Mouse (Mus musculus) erythroblast, embryonic 14.5 days (primary cell): ENCODE data around the gene Tmem243. TPM values are rescaled to one million over a fixed set of nuclear protein-coding genes. Genes with fewer than 3 reads are reported as not detected.

Source experiments
- H3K27me3 ChIP-seq: 2 replicates; pipeline ENCODE4 v1.6.1; 2012; ENCODE audit warnings: inconsistent platforms; ENCODE audit not compliant: control insufficient read depth
- H3K36me3 ChIP-seq: 2 replicates; pipeline ENCODE4 v1.6.1; 2012; ENCODE audit warnings: mild to moderate bottlenecking, inconsistent platforms; ENCODE audit not compliant: control insufficient read depth
- H3K4me1 ChIP-seq: 2 replicates; pipeline ENCODE4 v1.6.1; 2012; ENCODE audit warnings: inconsistent platforms; ENCODE audit not compliant: control insufficient read depth
- H3K4me3 ChIP-seq: replicated peaks from 2 replicates; pipeline ENCODE3; 2012; ENCODE audit warnings: moderate library complexity, mild to moderate bottlenecking, inconsistent platforms
- H3K9me3 ChIP-seq: 2 replicates; pipeline ENCODE4 v1.6.1; 2012; ENCODE audit warnings: low read length, inconsistent platforms, mixed read lengths; ENCODE audit not compliant: control insufficient read depth
- GATA1 ChIP-seq: IDR thresholded peaks from 2 replicates; pipeline ENCODE4 v1.6.1; 2012; ENCODE audit warnings: low read length, inconsistent platforms, mixed read lengths
- TAL1 ChIP-seq: IDR thresholded peaks from 3 replicates; pipeline ENCODE4 v1.6.1; 2012; ENCODE audit warnings: low read length, inconsistent platforms, mixed read lengths
- polyA plus RNA-seq: library from polyadenylated mRNA; stranded (reverse); fragments of >175 nt; gene quantifications from 2 replicates; pipeline ENCODE4 v1.2.3, GENCODE M21; 2012

Gene Tmem243
- polyA plus RNA-seq, 1 experiment, result 0.14 TPM

DNA sequence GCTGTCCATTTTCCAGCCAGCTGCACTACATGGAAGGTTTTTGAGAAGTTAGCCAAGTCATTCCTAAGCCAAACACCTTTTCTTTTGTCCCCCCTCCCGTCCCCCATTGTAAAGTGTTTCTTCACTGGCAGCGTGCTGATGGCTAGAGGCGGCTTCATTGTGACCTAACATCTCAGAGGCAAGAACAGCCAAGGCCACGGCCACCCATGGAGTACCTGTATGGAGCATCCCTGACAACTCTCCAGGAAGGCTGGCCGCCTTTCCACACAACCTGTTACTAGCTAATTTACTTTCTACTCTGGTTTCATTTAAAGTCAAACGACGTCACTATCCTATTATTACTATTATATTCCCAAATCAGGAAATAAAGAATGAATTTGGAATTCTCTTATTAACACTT is 31.3 kb downstream of the Tmem243 start:
- Histone ChIP-seq H3K9me3 (no peaks in the 10 kb centered on the region), H3K4me1 (no peaks in the 10 kb centered on the region), H3K36me3 (peaks cover 62% of the 10 kb centered on the region), H3K27me3 (no peaks in the 10 kb centered on the region), H3K4me3 (no peak overlapping the region)
- TF ChIP-seq GATA1, result no peak
- no peak for TF ChIP-seq TAL1

DNA sequence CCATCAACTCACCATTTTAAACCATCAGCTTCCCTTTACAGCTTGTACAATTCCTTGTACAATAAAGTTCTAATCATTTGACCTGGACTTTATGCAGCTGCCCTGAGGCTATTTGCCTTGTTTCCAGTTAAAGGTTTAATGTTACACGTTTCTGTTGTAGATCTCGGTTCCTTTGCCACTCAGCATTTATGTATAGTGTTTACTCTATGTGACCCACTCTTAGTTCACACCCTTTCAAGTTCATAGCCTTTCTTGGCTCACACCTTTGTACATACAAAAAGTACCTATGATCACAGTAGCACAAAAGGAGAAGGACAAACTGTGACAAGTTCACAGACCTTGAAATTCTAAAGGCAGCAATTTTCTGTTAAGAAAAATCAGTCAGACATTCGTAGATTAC is 35.1 kb downstream of the Tmem243 start:
- H3K4me1 ChIP-seq, result no peaks in the 10 kb centered on the region
- no peaks in the 10 kb centered on the region for H3K9me3 ChIP-seq
- H3K4me3 ChIP-seq, result no peak overlapping the region
- H3K27me3 ChIP-seq, result no peaks in the 10 kb centered on the region
- TF ChIP-seq GATA1, result no peak
- TF ChIP-seq TAL1, result no peak
- peaks cover 56% of the 10 kb centered on the region for H3K36me3 ChIP-seq

DNA sequence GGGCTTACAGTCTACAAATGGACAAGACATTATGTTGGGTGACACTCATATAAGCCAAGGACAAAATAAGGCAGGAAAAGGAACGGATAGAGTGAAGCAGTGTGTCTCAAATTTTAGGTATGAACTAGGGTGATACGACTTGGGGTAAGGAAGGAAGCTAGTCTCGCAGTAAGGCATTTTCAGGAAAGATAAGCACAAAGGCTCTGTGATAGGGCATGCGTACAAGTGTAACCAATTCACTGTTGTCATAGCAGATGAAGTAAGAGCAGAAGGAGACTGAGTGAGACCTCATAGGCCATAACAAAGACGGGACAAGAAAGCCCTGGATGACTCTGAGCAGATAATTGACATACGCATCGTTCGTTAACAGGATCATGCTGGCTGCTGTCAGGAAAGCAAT is 40.3 kb downstream of the Tmem243 start:
- peaks cover 49% of the 10 kb centered on the region for H3K36me3 ChIP-seq
- H3K9me3 ChIP-seq, result no peaks in the 10 kb centered on the region
- no peak overlapping the region for H3K4me3 ChIP-seq
- peaks cover 4% of the 10 kb centered on the region for H3K4me1 ChIP-seq
- TF ChIP-seq TAL1 (no peak), GATA1 (no peak)
- no peaks in the 10 kb centered on the region for H3K27me3 ChIP-seq

GRCm38 (mm10) chr5:9142376-9142775 is 41.9 kb downstream of the Tmem243 start:
- H3K4me3 ChIP-seq, result no peak overlapping the region
- no peaks in the 10 kb centered on the region for H3K27me3 ChIP-seq
- no peaks in the 10 kb centered on the region for H3K9me3 ChIP-seq
- TF ChIP-seq TAL1 (no peak), GATA1 (no peak)
- peaks cover 42% of the 10 kb centered on the region for H3K36me3 ChIP-seq
- peaks cover 4% of the 10 kb centered on the region for H3K4me1 ChIP-seq

- TF ChIP-seq GATA1 (no peak), TAL1 (no peak)
- Histone ChIP-seq H3K4me1 (no peaks in the 10 kb centered on the region), H3K27me3 (no peaks in the 10 kb centered on the region), H3K9me3 (no peaks in the 10 kb centered on the region), H3K36me3 (peaks cover 37% of the 10 kb centered on the region), H3K4me3 (no peak overlapping the region)
These were observed 48.9 kb downstream of the Tmem243 start for GRCm38 (mm10) chr5:9149273-9149850.

DNA sequence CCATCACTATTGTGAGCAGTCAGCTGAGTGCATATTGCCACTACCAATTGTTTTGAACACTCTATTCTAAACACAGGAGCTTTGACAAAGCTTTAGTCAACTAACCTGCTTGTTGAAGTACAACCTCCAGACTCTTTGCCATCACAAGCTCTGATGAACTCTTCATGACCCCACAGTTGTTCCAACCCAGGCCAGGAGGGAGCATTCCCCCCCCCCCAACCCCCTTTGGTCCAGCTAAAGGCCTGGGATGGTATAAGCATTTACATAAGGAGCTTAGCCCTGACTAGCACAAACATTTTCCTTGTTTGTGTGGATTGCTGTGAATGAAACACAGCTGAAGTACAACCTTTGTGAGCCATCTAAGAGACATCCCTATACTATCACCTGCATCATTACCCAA is 56.3 kb downstream of the Tmem243 start:
- H3K9me3 ChIP-seq, result no peaks in the 10 kb centered on the region
- H3K4me3 ChIP-seq, result no peak overlapping the region
- no peaks in the 10 kb centered on the region for H3K27me3 ChIP-seq
- TF ChIP-seq GATA1, result no peak
- no peak for TF ChIP-seq TAL1
- peaks cover 4% of the 10 kb centered on the region for H3K36me3 ChIP-seq
- peaks cover 6% of the 10 kb centered on the region for H3K4me1 ChIP-seq

- H3K9me3 ChIP-seq, result no peaks in the 10 kb centered on the region
- no peaks in the 10 kb centered on the region for H3K27me3 ChIP-seq
- no peak overlapping the region for H3K4me3 ChIP-seq
- no peak for TF ChIP-seq TAL1
- H3K36me3 ChIP-seq, result peaks cover 3% of the 10 kb centered on the region
- H3K4me1 ChIP-seq, result peaks cover 9% of the 10 kb centered on the region
These were observed 56.9 kb downstream of the Tmem243 start for GRCm38 (mm10) chr5:9157336-9157735.

DNA sequence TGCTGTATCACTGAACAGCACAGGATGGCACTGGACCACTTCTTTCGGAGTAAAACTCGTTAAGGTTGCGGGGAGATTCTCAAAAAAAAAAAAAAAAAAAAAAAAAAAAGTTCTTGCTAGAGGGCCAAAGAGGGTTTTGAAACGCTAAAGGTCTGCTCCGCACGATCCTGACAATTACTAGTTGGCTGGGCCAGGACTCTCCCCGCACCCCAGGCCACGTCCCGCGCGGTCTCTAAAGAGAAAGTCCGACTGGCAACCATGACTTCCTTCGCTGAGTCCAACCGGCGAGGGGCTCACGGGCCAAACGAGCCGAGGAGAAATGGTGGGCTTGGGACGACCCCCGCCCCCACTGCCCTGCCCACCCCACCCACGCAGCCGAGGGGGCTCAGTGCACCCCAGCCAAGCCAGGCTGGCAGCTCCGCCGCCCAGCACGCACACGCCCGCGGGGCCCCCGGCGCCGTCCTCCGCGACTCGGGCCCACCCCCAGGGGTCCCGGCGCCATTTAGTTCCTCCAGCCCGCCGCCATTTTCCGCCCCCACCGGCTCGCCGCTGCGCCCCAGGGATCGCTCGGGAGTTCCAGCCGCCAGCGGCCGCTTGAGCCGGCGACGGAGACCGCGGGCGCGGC is 60.5 kb downstream of the Tmem243 start:
- Histone ChIP-seq H3K9me3 (no peaks in the 10 kb centered on the region), H3K27me3 (no peaks in the 10 kb centered on the region; the same call in 1 of the 2 replicates), H3K4me1 (peaks cover 15% of the 10 kb centered on the region), H3K4me3 (peak overlapping the region; percentile 90), H3K36me3 (peaks cover 3% of the 10 kb centered on the region; the same call in 1 of the 2 replicates)
- TF ChIP-seq GATA1 (no peak), TAL1 (no peak)

GRCm38 (mm10) chr5:9161456-9162041 is 61.1 kb downstream of the Tmem243 start, which contains the start of gene Dmtf1:
Gene Dmtf1 (minus strand): TSS chr5:9161776.
- Histone ChIP-seq H3K9me3 (no peaks in the 10 kb centered on the region), H3K36me3 (peaks cover 3% of the 10 kb centered on the region; the same call in 1 of the 2 replicates), H3K4me1 (peaks cover 15% of the 10 kb centered on the region), H3K27me3 (no peaks in the 10 kb centered on the region; the same call in 1 of the 2 replicates), H3K4me3 (peak within 1 kb of the TSS; percentile 90)
- no peak for TF ChIP-seq TAL1
- no peak for TF ChIP-seq GATA1
